Mouse (Mus musculus): ENCODE results near the gene D930007J09Rik.

D930007J09Rik gene

DNA sequence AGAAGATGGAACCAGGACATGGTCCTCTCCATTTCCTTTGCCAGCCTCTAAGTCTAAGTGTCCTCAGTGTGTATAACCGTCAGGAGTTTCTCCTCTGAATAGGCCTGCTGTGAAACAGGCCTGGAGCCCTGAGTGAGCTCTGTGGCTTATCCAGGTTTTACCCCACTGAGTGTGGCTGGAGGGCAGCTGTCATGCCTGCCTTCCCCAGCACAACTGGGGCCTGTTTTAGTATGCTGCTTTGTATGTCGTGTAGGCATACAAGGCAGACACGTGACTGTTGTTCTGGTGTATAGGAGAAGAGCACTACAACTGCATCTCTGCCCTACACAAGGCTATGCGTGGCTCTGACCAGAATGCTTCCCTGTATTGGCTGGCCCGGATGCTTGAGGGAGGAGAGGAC is 17.3 kb upstream of the D930007J09Rik start:
- no peak for DNase-seq (ENCODE audit: low read depth, low spot score)

DNA sequence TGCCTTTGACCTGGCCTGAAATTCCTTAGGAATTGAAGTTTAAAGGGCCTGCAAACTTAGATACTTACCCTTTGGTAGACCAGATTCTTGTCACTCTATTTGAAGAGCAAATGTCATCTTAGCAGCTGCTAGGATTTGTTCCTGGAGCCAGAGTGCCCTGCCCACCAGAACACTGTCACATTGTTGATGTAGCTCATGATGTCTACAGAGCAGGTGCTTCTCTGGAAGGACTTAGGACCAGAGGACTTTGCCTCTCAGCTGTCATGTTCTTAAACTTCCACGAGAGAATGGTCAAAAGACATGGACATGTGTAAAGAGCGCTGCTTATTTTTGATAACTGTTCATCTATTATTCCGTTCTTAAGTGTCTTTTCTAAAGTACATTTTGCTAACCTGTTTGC is 16.6 kb upstream of the D930007J09Rik start:
- DNase-seq (ENCODE audit: low read depth, low spot score), result no peak

- no peak for DNase-seq (ENCODE audit: low read depth, low spot score)
Observed at GRCm38 (mm10) chr13:32807624-32808023, 5.0 kb upstream of the D930007J09Rik start.

- no peak for DNase-seq (ENCODE audit: low read depth, low spot score)
Observed at GRCm38 (mm10) chr13:32806820-32807219, 4.2 kb upstream of the D930007J09Rik start.

DNA sequence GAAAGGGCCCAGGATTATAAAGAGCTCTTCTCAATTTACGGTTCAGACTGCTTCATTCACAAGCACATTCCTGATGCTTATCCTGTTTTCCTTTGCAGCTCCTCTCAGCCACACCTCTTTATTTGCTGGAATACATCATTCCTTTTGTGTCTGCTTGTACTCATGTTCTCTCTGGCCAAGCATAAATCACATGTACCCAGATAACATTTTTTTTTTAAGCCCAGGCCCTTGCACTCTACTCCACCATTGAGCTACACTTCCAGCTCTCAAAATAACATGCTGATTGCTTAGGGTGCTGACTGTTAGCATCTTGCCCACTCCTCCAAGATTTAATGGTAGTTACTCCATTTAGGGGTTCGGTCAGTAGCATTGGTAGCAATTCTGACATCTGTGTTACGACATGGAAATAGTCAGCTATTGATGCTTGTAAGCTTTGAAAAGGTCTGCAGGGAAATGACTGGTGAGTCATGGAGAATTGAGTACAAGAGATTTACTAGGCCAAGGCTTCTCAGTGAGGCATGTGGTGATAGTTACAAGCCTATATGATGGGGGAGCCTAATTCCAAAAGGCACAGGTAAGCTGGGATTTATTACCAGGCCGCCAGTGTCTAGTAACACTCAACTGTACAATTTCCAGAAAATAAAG is 1.2 kb upstream of the D930007J09Rik start:
- DNase-seq (ENCODE audit: low read depth, low spot score), result no peak

DNA sequence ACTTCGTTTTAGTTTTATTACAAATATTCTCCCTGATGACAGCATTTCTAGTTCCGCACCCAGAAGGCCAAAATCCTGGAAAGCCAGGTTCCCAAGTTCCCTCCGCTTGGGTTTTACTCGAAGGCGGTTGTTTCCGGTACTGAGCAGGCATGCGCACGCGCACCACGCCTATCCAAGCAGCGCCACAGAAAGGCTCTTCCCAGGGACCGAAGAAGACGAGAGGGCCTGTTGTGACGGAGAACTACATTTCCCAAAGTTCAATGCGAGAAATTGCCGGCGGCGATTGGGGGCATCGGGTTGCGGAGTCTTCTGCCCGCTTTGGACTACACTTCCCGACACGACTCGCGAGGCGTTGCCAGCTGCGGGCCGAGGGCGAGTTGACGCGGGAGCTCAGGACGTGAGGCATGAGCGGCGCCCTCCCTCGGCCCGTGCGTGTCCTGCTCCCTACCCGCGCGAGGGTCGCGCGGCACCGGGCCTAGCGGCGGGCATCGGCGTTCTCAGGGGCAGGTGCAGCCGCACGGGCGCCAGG is 892 bp downstream of the D930007J09Rik start, which contains the start of gene Wrnip1:
Gene Wrnip1 (plus strand): TSS at position 346 of the 529 bp plus-strand sequence.
- peak; percentile 98 for DNase-seq (ENCODE audit: low read depth, low spot score)

DNA sequence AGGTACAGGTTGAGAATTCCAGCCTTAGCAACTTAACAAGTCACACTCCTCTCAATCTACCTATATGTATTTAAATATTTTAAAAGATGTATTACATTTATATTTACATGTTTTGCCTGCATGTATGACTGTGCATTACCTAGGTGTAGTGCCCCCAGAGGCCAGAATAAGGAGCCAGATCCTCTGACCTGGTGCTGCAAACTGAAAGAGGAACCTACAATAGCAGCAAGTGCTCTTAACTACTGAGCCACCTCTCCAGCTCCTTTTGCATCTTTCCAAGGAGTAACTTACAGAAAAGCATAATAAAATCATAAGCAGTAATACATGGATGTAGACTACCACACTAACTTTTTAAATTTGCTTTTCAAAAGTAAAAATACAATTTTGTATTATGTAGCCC is 1.8 kb downstream of the D930007J09Rik start:
- peak; percentile 85 for DNase-seq (ENCODE audit: low read depth, low spot score)

DNA sequence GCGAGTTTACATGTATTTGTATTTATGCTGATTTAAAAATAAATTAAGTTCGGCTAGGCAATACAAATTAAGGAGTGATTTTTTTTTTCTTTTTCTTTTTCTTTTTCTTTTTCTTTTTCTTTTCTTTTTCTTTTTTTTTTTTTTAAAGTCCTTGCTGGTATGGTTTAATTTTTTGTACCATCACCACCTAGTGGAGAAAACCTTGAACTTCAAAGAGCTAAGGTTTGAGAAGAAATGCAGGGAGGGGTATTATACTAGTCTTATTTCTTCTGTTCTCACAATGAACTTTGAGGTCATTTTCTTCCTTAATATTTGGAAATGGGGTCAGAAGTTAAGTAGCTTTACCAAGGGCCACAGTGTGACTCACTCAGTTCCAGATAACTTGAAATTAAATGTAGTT is 3.5 kb downstream of the D930007J09Rik start:
- DNase-seq (ENCODE audit: low read depth, low spot score), result peak; percentile 41

- DNase-seq (ENCODE audit: low read depth, low spot score), result no peak
Observed at GRCm38 (mm10) chr13:32797085-32797484, 5.6 kb downstream of the D930007J09Rik start.

DNA sequence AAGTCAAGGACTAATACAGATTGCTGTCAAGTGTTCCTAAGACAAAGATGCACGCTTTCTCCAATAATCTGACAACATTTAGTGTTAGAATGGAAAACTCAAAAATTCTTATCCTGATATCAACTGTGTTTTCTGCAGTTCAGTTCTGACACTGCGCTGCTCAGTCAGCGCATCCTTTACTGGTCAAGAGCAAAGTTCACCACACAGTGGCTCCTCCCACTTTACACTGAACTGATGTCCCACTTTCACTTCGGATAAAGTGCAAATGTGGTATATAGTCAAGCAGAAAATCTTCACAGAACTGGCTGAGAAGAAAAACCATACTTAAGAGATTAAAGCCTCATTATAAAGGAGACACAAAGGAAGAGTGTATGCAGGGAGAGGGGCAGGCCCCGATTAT is 7.5 kb downstream of the D930007J09Rik start:
- DNase-seq (ENCODE audit: low read depth, low spot score), result no peak

GRCm38 (mm10) chr13:32794619-32795018 is 8.0 kb downstream of the D930007J09Rik start:
- DNase-seq (ENCODE audit: low read depth, low spot score), result no peak

DNA sequence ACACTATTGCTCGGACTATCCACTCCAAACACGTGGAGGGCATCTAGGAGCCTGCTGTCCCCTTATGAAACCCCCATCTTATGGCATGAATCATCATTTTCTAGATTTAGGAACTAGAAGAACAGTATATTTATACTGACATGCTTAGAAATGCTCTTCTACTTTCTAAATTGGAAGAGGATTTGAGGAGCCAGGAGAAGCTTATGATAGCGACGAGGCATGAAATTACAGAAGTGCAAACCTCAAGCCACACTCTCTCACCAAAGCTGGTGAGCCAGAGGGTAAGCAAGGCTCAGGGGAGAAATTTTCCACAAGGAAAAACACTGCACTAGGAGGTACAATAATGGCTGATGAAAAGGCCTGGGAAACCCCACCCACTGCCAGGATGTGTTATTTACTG is 12.9 kb downstream of the D930007J09Rik start:
- no peak for DNase-seq (ENCODE audit: low read depth, low spot score)

GRCm38 (mm10) chr13:32787584-32787983 is 15.1 kb downstream of the D930007J09Rik start:
- DNase-seq (ENCODE audit: low read depth, low spot score), result no peak

DNA sequence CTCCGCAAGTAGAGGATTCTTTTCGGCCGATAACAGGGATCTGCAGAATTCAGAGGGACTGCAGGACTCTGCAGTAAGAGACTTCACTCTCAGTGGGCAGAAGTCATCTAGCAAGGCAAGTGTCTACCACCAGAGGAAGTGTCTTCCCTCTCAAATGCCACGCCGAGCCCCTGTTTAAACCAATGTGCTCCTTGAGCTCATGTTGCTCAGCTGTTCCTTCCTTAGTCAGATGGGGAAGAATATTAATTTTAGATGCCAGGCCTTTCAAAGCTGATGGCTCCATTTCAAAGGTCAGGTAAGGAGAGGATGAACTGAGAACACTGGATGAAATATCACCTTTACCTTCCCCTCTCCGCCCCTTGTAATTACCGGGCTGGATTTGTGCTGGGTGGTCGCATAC is 18.8 kb downstream of the D930007J09Rik start, which contains the start of gene Mylk4:
Gene Mylk4 (minus strand): TSS at position 139 of the 400 bp plus-strand sequence.
- DNase-seq (ENCODE audit: low read depth, low spot score), result no peak

DNA sequence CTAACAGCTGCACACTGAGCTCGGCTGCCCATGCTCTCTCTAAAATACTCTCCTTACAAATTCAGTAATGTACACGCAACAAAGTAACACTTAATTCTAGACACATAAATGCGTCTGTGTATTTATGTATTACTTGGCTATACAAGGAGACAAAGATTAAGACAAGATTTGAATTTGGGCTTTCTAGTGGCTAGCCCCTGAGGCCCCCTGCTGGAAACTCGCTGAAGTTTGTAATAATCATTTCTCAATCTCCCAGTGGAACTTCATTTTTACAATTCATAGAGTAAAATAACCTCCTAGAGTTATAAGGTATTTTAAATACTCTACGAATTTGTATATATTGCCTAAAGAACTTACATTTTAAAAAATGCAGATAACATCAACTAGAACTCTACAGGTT is 19.6 kb downstream of the D930007J09Rik start:
- DNase-seq (ENCODE audit: low read depth, low spot score), result peak; percentile 15

GRCm38 (mm10) chr13:32778861-32779260 is 23.8 kb downstream of the D930007J09Rik start:
- DNase-seq (ENCODE audit: low read depth, low spot score), result no peak

- no peak for DNase-seq (ENCODE audit: low read depth, low spot score)
Observed at GRCm38 (mm10) chr13:32776350-32776749, 26.3 kb downstream of the D930007J09Rik start.

DNA sequence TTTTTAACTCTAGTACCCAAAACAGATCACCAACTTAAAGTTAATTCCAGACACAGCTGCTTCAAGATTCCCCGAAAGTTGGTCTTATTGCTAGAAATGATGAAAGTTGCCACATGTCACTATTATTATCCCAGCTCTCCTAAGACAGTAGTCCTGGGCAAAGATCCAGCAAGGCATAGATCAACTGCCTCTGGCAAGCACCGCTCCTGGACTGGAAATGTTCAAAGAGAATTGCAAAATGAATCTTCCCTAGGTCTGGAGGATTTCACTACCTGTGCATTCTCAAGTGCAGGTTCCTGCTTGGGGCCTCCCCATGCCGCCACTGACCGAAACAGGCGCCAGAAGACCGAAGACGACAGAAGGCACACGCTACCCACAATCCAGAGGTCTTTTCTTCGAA is 26.8 kb downstream of the D930007J09Rik start:
- DNase-seq (ENCODE audit: low read depth, low spot score), result no peak

- DNase-seq (ENCODE audit: low read depth, low spot score), result no peak
Observed at GRCm38 (mm10) chr13:32769960-32770359, 32.7 kb downstream of the D930007J09Rik start.

DNA sequence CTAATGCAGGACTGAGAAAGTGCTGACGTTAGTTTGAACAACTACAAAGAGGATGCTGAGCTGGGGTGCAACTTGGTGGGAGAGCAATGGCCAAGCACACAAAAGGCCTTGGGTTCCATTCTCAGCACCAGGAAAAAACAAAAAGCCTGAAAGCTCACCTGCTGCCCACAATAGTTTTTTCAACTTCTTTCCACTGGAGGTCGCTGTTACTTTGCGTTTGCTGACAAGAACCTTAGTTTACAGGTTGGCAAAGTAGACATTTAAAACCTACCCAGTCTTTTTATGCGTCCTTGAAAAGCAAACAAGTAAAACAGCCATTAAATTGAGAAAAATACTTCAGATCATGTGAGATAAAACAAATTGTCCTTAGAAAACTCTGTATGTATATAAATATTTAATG is 34.5 kb downstream of the D930007J09Rik start:
- DNase-seq (ENCODE audit: low read depth, low spot score), result peak; percentile 61

DNA sequence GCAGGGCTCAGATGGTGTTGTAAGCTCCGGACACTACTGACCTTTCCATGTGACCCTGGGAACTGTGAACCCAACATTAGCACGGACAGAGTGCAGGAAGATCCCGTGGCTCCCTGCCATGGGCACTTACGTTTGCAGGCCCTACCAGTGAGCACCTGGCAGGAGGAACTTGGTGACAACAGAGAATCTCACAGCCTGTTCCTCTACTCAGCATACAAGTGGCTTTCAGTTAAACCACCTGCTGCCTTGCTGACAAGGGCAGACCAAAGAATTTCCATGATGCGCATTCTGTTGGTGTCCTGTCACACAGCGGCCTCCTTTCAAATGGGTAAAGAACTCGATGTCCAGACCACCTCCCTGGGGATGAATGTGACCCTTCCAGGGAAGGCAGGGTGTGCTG is 38.2 kb downstream of the D930007J09Rik start:
- no peak for DNase-seq (ENCODE audit: low read depth, low spot score)

DNA sequence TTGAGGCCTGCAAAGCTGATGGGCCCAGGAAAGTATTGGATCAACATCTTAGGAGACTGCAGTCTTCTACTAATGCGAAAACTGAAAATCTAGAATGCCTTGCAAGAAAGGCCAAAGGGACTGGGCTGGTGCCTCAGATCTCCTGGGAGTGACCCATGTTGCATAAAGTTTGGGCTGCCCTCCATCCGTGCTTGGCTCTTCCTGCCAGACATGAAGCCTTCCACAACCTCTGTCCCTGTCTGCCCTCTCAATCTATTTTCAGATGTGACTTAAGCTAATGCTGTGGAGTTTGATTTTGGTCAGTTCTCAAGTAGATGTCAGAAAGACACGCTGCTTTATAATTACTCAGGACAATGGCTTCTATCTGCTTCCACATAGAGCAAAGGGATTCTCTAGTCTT is 39.5 kb downstream of the D930007J09Rik start:
- no peak for DNase-seq (ENCODE audit: low read depth, low spot score)

DNA sequence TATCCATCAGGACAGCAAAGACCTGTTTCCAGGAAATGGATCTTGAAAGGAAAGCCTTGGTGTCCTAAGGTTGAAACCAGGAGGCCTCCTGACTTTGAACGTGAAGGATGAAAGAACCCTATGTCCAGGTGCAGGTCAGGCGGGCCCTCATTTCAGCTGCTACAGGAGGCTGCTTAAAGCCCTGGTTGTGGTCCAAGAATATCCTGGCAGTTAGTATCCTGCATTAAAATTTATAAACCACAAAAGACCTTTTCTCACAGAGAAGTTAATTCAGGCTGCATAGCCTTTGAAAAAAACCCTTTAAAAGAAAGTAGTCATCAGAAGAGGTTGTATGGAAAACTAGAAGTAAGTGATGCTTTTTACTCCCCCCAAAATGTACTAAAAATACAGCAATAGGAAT is 41.9 kb downstream of the D930007J09Rik start:
- no peak for DNase-seq (ENCODE audit: low read depth, low spot score)

- no peak for DNase-seq (ENCODE audit: low read depth, low spot score)
Observed at GRCm38 (mm10) chr13:32759036-32759435, 43.6 kb downstream of the D930007J09Rik start.

Data from A20 (cell line).